Mouse (Mus musculus): ENCODE measurements around the gene Ripor1.

GRCm38 (mm10) chr8:105615942-105616341, 10.9 kb downstream of the Ripor1 start:
- TF ChIP-seq CTCF (IDR thresholded peaks at IDR 0.05; ENCODE audit: extremely low read depth, insufficient read length, insufficient replicate concordance, low read depth, low read length) (no peak), POLR2A (IDR thresholded peaks at IDR 0.05; ENCODE audit: low read depth, low read length) (no peak)
